Mouse (Mus musculus) stomach, postnatal 0 days (tissue): Measurements from ENCODE around the gene Orai2.

Experiments
- CTCF ChIP-seq: IDR thresholded peaks from 2 replicates; pipeline ENCODE4 v1.5.1; 2016; ENCODE audit warnings: antibody characterized with exemption, low read depth, mild to moderate bottlenecking, moderate library complexity
- EP300 ChIP-seq: optimal IDR thresholded peaks from 2 replicates; pipeline ENCODE3; 2016; ENCODE audit warnings: antibody characterized with exemption

DNA sequence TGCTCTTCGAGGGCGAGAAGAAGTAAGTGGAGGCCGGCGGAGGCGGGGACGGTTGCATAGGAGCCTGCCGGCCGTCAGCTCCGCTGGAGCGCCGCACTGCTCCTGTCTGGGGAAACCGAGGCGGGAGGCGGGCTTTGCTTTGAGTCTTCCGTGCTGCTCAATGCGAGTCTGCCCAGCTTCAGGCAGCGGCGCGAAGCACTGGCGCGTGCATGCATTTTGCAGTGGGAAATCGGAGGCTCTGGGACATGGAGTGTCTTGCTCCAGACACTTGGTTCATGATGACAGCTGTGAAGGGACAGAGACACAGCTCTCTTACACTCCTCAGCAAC, 53.8 kb downstream of the Orai2 start:
- no peak for TF ChIP-seq CTCF
- TF ChIP-seq EP300: no peak
